Comparison of ENCODE assay signal across 8 mouse cellular contexts in the genomic region with DNA sequence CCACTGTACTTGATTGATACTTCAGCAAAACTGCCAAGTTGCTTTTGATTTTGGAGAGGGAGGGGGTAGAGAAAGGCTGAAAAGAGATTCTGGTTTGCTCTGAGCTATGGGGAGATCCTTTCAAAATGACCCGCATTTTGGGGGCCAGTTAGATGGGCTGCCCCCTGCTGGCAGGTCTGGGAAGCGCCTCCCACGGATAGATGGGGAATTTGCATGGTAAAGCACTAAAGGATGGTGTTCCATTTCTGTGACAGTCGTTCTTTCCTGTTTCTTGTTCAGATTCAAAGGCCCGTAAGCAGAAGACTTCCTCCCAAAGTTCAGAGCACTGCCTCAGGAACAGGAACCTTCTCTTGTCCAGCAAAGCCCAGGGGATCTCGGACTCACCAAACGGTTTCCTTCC. TPM values are rescaled to one million over a fixed set of nuclear protein-coding genes. Genes with fewer than 3 reads are reported as not detected.
DNase-seq lines count a peak whose midpoint lies in the region; ATAC-seq and TF ChIP-seq lines count a peak whose summit lies in the region.

No protein-coding gene starts in this region.

- H3K27ac ChIP-seq in heart, embryonic 11.5 days (ENCODE audit: low read depth, low read length) = no peak overlapping the region
- no peak overlapping the region for H3K27ac ChIP-seq in cortical plate, adult 2 months (ENCODE audit: insufficient read depth, low read length)

- no peaks in the 10 kb centered on the region for H3K9me3 ChIP-seq in heart, embryonic 11.5 days (replicated peaks; ENCODE audit: control insufficient read depth, low read length)

- H3K4me1 ChIP-seq in heart, embryonic 11.5 days (ENCODE audit: control insufficient read depth, insufficient read depth, low read length) = no peaks in the 10 kb centered on the region
- no peaks in the 10 kb centered on the region for H3K4me1 ChIP-seq in cortical plate, adult 2 months (ENCODE audit: control insufficient read depth, insufficient read depth, low read length)

- no peaks in the 10 kb centered on the region for H3K27me3 ChIP-seq in heart, embryonic 11.5 days (ENCODE audit: control insufficient read depth, insufficient read depth, low read length)
- H3K27me3 ChIP-seq in splenic B cell, adult 2 months (ENCODE audit: control insufficient read depth, insufficient read depth, low read length, poor library complexity, severe bottlenecking) = no peaks in the 10 kb centered on the region

- H3K4me3 ChIP-seq in heart, embryonic 11.5 days (ENCODE audit: low read depth, low read length) = no peak overlapping the region
- H3K4me3 ChIP-seq in cortical plate, adult 2 months (ENCODE audit: insufficient read depth, low read length) = no peak overlapping the region

- no peaks in the 10 kb centered on the region; the same call in 1 of the 2 replicates for H3K36me3 ChIP-seq in heart, embryonic 11.5 days (ENCODE audit: control insufficient read depth, insufficient read depth, low read length)
- H3K36me3 ChIP-seq in splenic B cell, adult 2 months (ENCODE audit: control insufficient read depth, insufficient read depth, low read length, poor library complexity, severe bottlenecking) = no peaks in the 10 kb centered on the region

- WGBS in heart, embryonic 11.5 days (ENCODE audit: insufficient replicate concordance) = 41% methylated on average over 7 of the region's 7 CpGs

- H3K4me2 ChIP-seq in heart, embryonic 11.5 days = no peak overlapping the region

- peak; percentile 43 for TF ChIP-seq CTCF in cortical plate, adult 2 months (IDR thresholded peaks at IDR 0.05; ENCODE audit: extremely low read depth, insufficient read depth, low read length)

- H3K9ac ChIP-seq in heart, embryonic 11.5 days (ENCODE audit: low read depth, low read length) = no peak overlapping the region

- TF ChIP-seq POLR2A in cortical plate, adult 2 months (IDR thresholded peaks at IDR 0.05; ENCODE audit: extremely low read depth, insufficient read depth, low read length) = no peak

- no peak for ATAC-seq in heart, embryonic 11.5 days (replicated peaks; ENCODE audit: insufficient number of reproducible peaks, low FRiP score, low TSS enrichment)

- DNase-seq in heart, adult 11 months = peak; percentile 93
- DNase-seq in 3T3-L1 (ENCODE audit: low read depth, low spot score) (peak; percentile 40), ZHBTc4 (ENCODE audit: low read depth, low spot score) (peak; percentile 46)
- peak; percentile 14 to 51 for DNase-seq in kidney, adult 8-10 months
- DNase-seq in lung, postnatal 4 days = peak; percentile 37 to 61
- peak; percentile 69 for DNase-seq in splenic B cell, adult 2 months (ENCODE audit: low read depth, low spot score)

RNA-seq across cellular contexts. Expression of a gene that starts 42.5 kb away (rescaled TPM):
- polyA plus RNA-seq in heart, embryonic 11.5 days (2014; fragmentation: Nextera tagmentation; extraction: Ambion mirVana) = 4.7 and 6.6 TPM in 2 replicates
- 7.7 and 8.4 TPM in 2 replicates for polyA plus RNA-seq in cortical plate, adult 2 months (2012; rRNA removed)

Comparison
In these comparisons a context has a peak if more than half of its experiments do, and no peak if none do; other contexts are left out.
1. DNase-seq: peak in every context shown above with its lines; median percentile 93 in heart, adult 11 months; 69 in splenic B cell, adult 2 months; 49 in lung, postnatal 4 days; 46 in ZHBTc4; 40 in 3T3-L1; 32 in kidney, adult 8-10 months.